Mouse (Mus musculus) MEL (cell line): ENCODE measurements around the gene Adamts15. TPM values are rescaled to one million over a fixed set of nuclear protein-coding genes. Genes with fewer than 3 reads are reported as not detected.

Source experiments
- DNase-seq: peaks from one replicate; pipeline ENCODE4 v3.0.0; 2011; ENCODE audit warnings: low read depth, low spot score
- H3K27ac ChIP-seq: 2 replicates; pipeline ENCODE4 v1.5.1; 2012; ENCODE audit warnings: low read depth, mild to moderate bottlenecking, control low read depth, low read length, moderate library complexity; ENCODE audit not compliant: control insufficient read depth
- H3K27me3 ChIP-seq, 2 experiments: fragments of 150-350 bp in 1 of 2; sonication (generic) in 1 of 2; 2 replicates each; pipeline ENCODE4 v1.6.1; 2012; ENCODE audit warnings: low read length in 2 of 2, mild to moderate bottlenecking in 2 of 2, improper control_type of control experiment in 1 of 2, moderate library complexity in 1 of 2; ENCODE audit not compliant: insufficient read depth in 2 of 2, control insufficient read depth in 1 of 2
- H3K36me3 ChIP-seq, 2 experiments: 2 replicates each; pipeline ENCODE4 v1.6.1; 2012 to 2014; ENCODE audit warnings: low read length in 2 of 2, improper control_type of control experiment in 1 of 2, inconsistent platforms in 1 of 2, mild to moderate bottlenecking in 1 of 2; ENCODE audit not compliant: insufficient read depth in 2 of 2, control insufficient read depth in 1 of 2
- H3K4me1 ChIP-seq, 2 experiments: fragments of 150-350 bp in 1 of 2; sonication (generic) in 1 of 2; 2 replicates each; pipeline ENCODE4 v1.6.1; 2012; ENCODE audit warnings: low read length in 2 of 2, improper control_type of control experiment in 1 of 2, mild to moderate bottlenecking in 1 of 2; ENCODE audit not compliant: insufficient read depth in 2 of 2, control insufficient read depth in 1 of 2
- H3K4me3 ChIP-seq, 2 experiments: fragments of 150-350 bp in 1 of 2; sonication (generic) in 1 of 2; 2 replicates each; pipeline ENCODE4 v1.5.1; 2012; ENCODE audit warnings: low read depth in 2 of 2, low read length in 2 of 2, mild to moderate bottlenecking in 2 of 2, moderate library complexity in 2 of 2, control low read depth in 1 of 2, improper control_type of control experiment in 1 of 2; ENCODE audit not compliant: control insufficient read depth in 1 of 2, insufficient read depth in 1 of 2
- H3K79me2 ChIP-seq: 2 replicates; pipeline ENCODE4 v1.6.1; 2012; ENCODE audit warnings: mild to moderate bottlenecking, low read length, moderate library complexity; ENCODE audit not compliant: control insufficient read depth, poor library complexity, insufficient read depth
- H3K9ac ChIP-seq: 2 replicates; pipeline ENCODE4 v1.6.1; 2012; ENCODE audit warnings: low read depth, mild to moderate bottlenecking, control low read depth, low read length, moderate library complexity; ENCODE audit not compliant: control insufficient read depth, poor library complexity, severe bottlenecking
- H3K9me3 ChIP-seq: fragments of 150-350 bp; sonication (generic); replicated peaks from 2 replicates; pipeline ENCODE4 v1.6.1; 2012; ENCODE audit warnings: mild to moderate bottlenecking, low read length, improper control_type of control experiment, moderate library complexity; ENCODE audit not compliant: insufficient read depth
- CHD1 ChIP-seq: IDR thresholded peaks from 2 replicates; pipeline ENCODE4 v1.6.1; 2012; ENCODE audit warnings: low read depth, mild to moderate bottlenecking, inconsistent platforms, low read length, improper control_type of control experiment
- CTCF ChIP-seq, 3 experiments: IDR thresholded peaks in 2 of 3; conservative IDR thresholded peaks in 1 of 3; 2 replicates each; pipeline ENCODE4 v1.5.1; 2011 to 2012; ENCODE audit warnings: low read length in 3 of 3, low read depth in 2 of 3, mild to moderate bottlenecking in 2 of 3, improper control_type of control experiment in 1 of 3, inconsistent platforms in 1 of 3, mixed read lengths in 1 of 3, moderate library complexity in 1 of 3; ENCODE audit not compliant: control insufficient read depth in 1 of 3, insufficient read depth in 1 of 3, poor library complexity in 1 of 3, severe bottlenecking in 1 of 3
- ELF1 ChIP-seq: IDR thresholded peaks from 2 replicates; pipeline ENCODE4 v1.6.1; 2014; ENCODE audit warnings: low read depth, mild to moderate bottlenecking, inconsistent platforms, low read length, improper control_type of control experiment, moderate library complexity
- EP300 ChIP-seq, 2 experiments: IDR thresholded peaks; 2 replicates each; pipeline ENCODE4 v1.6.1; 2011; ENCODE audit warnings: improper control_type of control experiment in 2 of 2, low read length in 2 of 2, low read depth in 1 of 2, mild to moderate bottlenecking in 1 of 2
- GABPA ChIP-seq: IDR thresholded peaks from 2 replicates; pipeline ENCODE4 v1.6.1; 2012; ENCODE audit warnings: low read depth, mild to moderate bottlenecking, inconsistent platforms, low read length, improper control_type of control experiment, moderate library complexity
- GATA1 ChIP-seq: IDR thresholded peaks from 2 replicates; pipeline ENCODE4 v1.6.1; 2011; ENCODE audit warnings: low read depth, low read length, improper control_type of control experiment
- KAT2A ChIP-seq: conservative IDR thresholded peaks from 2 replicates; pipeline ENCODE4 v1.6.1; 2012; ENCODE audit warnings: low read depth, low read length, improper control_type of control experiment, inconsistent platforms
- MAFK ChIP-seq: IDR thresholded peaks from 2 replicates; pipeline ENCODE4 v1.6.1; 2011; ENCODE audit warnings: low read depth, mild to moderate bottlenecking, low read length, improper control_type of control experiment, borderline replicate concordance
- MAZ ChIP-seq: IDR thresholded peaks from 2 replicates; pipeline ENCODE4 v1.6.1; 2012; ENCODE audit warnings: low read depth, mild to moderate bottlenecking, inconsistent platforms, low read length, improper control_type of control experiment
- MEF2A ChIP-seq: IDR thresholded peaks from 2 replicates; pipeline ENCODE4 v1.6.1; 2014; ENCODE audit warnings: low read depth, mild to moderate bottlenecking, inconsistent platforms, low read length, improper control_type of control experiment; ENCODE audit not compliant: poor library complexity, insufficient replicate concordance, severe bottlenecking; ENCODE audit errors: extremely low read depth
- MXI1 ChIP-seq: IDR thresholded peaks from 2 replicates; pipeline ENCODE4 v1.6.1; 2011; ENCODE audit warnings: mild to moderate bottlenecking, low read depth, low read length, improper control_type of control experiment
- POLR2AphosphoS2 ChIP-seq: IDR thresholded peaks from 2 replicates; pipeline ENCODE4 v1.6.1; 2011; ENCODE audit warnings: low read length, improper control_type of control experiment
- POLR2AphosphoS5 ChIP-seq: IDR thresholded peaks from 2 replicates; pipeline ENCODE4 v1.6.1; 2012; ENCODE audit warnings: low read depth, borderline replicate concordance, mild to moderate bottlenecking, inconsistent platforms, low read length, moderate library complexity, mixed read lengths
- RAD21 ChIP-seq: IDR thresholded peaks from 2 replicates; pipeline ENCODE4 v1.6.1; 2011; ENCODE audit warnings: mild to moderate bottlenecking, low read depth, low read length, improper control_type of control experiment
- TBP ChIP-seq: IDR thresholded peaks from 2 replicates; pipeline ENCODE4 v1.8.0; 2011; ENCODE audit warnings: low read depth, low read length, improper control_type of control experiment
- TCF12 ChIP-seq: IDR thresholded peaks from 2 replicates; pipeline ENCODE4 v1.6.1; 2014; ENCODE audit warnings: low read depth, mild to moderate bottlenecking, inconsistent platforms, low read length, improper control_type of control experiment, moderate library complexity
- USF1 ChIP-seq: IDR thresholded peaks from 2 replicates; pipeline ENCODE4 v1.6.1; 2014; ENCODE audit warnings: low read depth, mild to moderate bottlenecking, inconsistent platforms, low read length, improper control_type of control experiment, moderate library complexity
- ZC3H11A ChIP-seq: IDR thresholded peaks from 2 replicates; pipeline ENCODE4 v1.6.1; 2012; ENCODE audit warnings: low read depth, mild to moderate bottlenecking, inconsistent platforms, low read length, improper control_type of control experiment
- ZKSCAN1 ChIP-seq: IDR thresholded peaks from 2 replicates; pipeline ENCODE4 v1.6.1; 2012; ENCODE audit warnings: low read depth, mild to moderate bottlenecking, inconsistent platforms, low read length, improper control_type of control experiment, moderate library complexity
- ZNF384 ChIP-seq: IDR thresholded peaks from 2 replicates; pipeline ENCODE4 v1.6.1; 2012; ENCODE audit warnings: low read depth, mild to moderate bottlenecking, inconsistent platforms, low read length, improper control_type of control experiment
- polyA plus RNA-seq, 2 experiments: library from polyadenylated mRNA; stranded (reverse) in 1 of 2; unstranded in 1 of 2; fragments of >175 nt in 1 of 2; fragments of >200 nt in 1 of 2; gene quantifications; 2 replicates each; pipeline versions ENCODE4 v1.2.1 to v1.2.4; 2012; ENCODE audit warnings: low replicate concordance in 2 of 2, low read depth in 1 of 2; ENCODE audit not compliant: insufficient read length in 2 of 2, insufficient read depth in 1 of 2, missing spikeins in 1 of 2
- total RNA-seq: library from RNA; depleted of rRNA; stranded (reverse); fragments of 300-350 nt; gene quantifications from 2 replicates; pipeline ENCODE4 v1.2.3, GENCODE M21; 2012

Gene Adamts15
- total and polyA plus RNA-seq, 3 experiments = 0.07 TPM; not detected in 2

DNA sequence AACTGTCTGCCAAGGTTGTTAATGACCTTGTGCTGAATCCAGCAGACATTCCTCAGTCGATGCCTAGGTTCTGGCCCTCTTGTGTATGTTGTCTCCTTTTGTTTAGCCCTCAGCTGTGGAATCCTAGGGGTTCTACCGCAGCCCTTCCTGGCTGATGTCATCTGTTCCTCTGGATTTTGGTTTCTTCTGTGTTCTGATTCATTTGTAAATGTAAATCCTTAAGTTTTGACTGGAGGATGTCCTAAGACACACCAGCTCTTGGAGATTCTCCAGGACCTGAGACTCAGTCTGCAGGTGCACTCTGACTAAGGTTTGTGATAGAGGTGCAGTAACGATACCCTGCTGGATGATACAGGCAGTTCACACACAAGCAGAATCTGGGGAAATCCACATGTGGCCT lies 47.7 kb upstream of the Adamts15 start:
- Histone ChIP-seq H3K79me2 (no peaks in the 10 kb centered on the region), H3K4me3 (no peak overlapping the region), H3K36me3 (no peaks in the 10 kb centered on the region), H3K9me3 (no peaks in the 10 kb centered on the region), H3K27me3 (no peaks in the 10 kb centered on the region), H3K27ac (no peak overlapping the region), H3K4me1 (no peaks in the 10 kb centered on the region), H3K9ac (no peak overlapping the region)
- TF ChIP-seq CHD1 (no peak), ZNF384 (no peak), GABPA (no peak), USF1 (no peak), RAD21 (no peak), POLR2AphosphoS2 (no peak), POLR2AphosphoS5 (no peak), ZC3H11A (no peak), ELF1 (no peak), GATA1 (no peak), MEF2A (no peak)
- DNase-seq = no peak

DNA sequence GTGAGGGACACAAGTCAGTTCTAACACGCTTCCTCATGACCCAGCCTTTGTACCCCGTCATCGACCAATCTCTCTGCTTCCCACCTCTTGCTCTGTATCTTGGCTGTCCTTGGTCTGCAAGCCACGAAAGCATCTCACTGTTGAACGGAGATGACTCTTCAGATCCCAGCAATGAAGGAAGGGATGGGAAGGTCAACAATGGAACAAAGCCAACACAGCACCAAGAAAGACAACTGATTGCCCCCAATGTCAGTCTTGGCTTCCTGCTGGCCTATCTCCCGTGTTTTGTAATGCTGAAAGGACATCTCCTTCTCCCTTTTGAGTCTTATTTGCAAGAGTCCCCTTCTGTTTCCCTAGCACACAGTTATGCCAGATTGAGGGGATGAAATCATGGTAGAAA lies 45.9 kb upstream of the Adamts15 start:
- Histone ChIP-seq H3K9me3 (no peaks in the 10 kb centered on the region), H3K79me2 (no peaks in the 10 kb centered on the region), H3K36me3 (no peaks in the 10 kb centered on the region), H3K4me1 (no peaks in the 10 kb centered on the region), H3K4me3 (no peak overlapping the region), H3K27ac (no peak overlapping the region), H3K9ac (no peak overlapping the region), H3K27me3 (no peaks in the 10 kb centered on the region)
- no peak for TF ChIP-seq TCF12
- TF ChIP-seq CTCF (IDR thresholded peaks at IDR 0.05 in 2 of 3, conservative IDR thresholded peaks at IDR 0.05 in 1 of 3; ENCODE audit: control insufficient read depth in 1 of 3, insufficient read depth in 1 of 3, low read depth in 2 of 3, low read length in 3 of 3, poor library complexity in 1 of 3, severe bottlenecking in 1 of 3) = no peak
- no peak for TF ChIP-seq ZKSCAN1
- TF ChIP-seq CHD1 = no peak
- TF ChIP-seq GATA1 = no peak
- no peak for TF ChIP-seq MAZ
- no peak for TF ChIP-seq POLR2AphosphoS5
- no peak for TF ChIP-seq EP300 (IDR thresholded peaks at IDR 0.05; ENCODE audit: low read depth in 1 of 2, low read length in 2 of 2)
- no peak for TF ChIP-seq ZNF384
- no peak for TF ChIP-seq MAFK
- no peak for TF ChIP-seq KAT2A
- TF ChIP-seq MXI1 = no peak
- no peak for TF ChIP-seq TBP
- no peak for DNase-seq
